Mouse (Mus musculus) small intestine, adult 2 months (tissue): ENCODE results near the gene Gm49352.

Experiments
- CTCF ChIP-seq: fragments of 200-500 bp; IDR thresholded peaks from 2 replicates; pipeline ENCODE4 v1.5.1; 2012; ENCODE audit warnings: low read depth, mild to moderate bottlenecking, control low read depth, inconsistent platforms, low read length, moderate library complexity, mixed read lengths; ENCODE audit not compliant: insufficient replicate concordance, insufficient read length; ENCODE audit errors: extremely low read depth
- POLR2A ChIP-seq: fragments of 200-500 bp; IDR thresholded peaks from 2 replicates; pipeline ENCODE4 v1.6.1; 2012; ENCODE audit warnings: low read depth, mild to moderate bottlenecking, control low read depth, inconsistent platforms, low read length, moderate library complexity

- no peak for TF ChIP-seq CTCF
- TF ChIP-seq POLR2A: no peak
These were observed 2.1 kb upstream of the Gm49352 start, which contains the start of gene Cts3 for GRCm38 (mm10) chr13:61570027-61570426.
